Mouse (Mus musculus): ENCODE results near the gene Olfr686. TPM values are rescaled to one million over a fixed set of nuclear protein-coding genes. Genes with fewer than 3 reads are reported as not detected.

Olfr686 gene
- total RNA-seq (2023): not detected

DNA sequence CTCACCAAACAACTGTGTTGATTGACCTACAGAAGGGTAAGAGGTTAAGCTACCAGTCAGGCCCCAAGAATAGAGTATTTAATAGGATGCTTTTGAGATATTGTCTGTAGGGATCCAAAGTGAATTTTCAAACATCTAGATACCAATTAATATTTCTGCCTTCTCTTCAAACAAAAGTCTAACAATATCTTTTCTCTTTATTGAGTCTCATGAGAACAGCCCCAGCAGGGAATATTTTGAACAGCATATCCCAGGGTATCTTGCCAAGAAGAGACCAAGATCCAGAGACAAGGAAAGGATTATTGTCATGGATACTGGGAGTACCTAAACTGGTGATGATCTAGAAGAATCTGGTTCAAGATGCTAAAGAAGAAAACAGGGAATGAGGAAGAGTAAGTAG is at the start of gene Olfr686:
Gene Olfr686, minus strand, starts transcription at position 101 of the 400 bp plus-strand sequence.

DNA sequence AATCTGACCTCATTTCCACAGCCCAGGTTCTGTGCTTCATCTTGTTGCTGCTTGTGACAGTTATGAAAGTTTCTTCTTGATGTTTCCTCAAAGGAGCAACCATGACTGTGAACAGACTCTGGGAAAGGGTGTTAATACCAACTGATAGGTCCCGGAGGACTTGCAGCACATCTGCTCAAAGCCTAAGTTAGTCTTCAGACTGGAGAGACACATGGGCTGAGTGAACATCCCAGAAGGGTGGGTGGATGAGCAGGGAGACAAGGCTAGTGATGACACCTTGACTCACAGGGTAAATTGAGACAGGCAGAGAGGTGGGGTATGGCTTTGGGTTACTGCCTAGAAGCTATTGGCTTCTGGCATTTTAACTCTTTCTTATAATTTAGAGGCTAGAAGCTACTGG is 21.4 kb downstream of the Olfr686 start, which contains the start of gene Olfr685:
Gene Olfr685, minus strand, starts transcription at position 101 of the 400 bp plus-strand sequence.

DNA sequence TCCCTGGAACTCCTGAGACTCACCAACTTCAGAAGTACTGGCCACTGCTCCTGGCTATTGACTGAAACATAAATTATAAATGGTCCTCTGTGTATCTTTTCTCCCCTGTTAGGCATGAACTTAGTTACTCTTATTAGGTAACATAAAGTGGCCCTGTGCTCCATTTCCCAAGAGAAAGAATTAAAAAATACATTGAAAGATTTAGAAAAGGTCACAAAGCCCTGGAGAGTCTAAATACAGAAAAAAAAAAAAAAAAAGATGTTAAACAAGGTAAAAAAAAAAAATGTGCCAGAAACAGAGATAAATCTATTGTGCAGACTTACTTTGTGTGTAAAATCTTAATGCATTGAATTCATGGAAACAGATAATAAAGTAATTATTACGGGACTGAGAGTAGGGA is 43.7 kb downstream of the Olfr686 start, which contains the start of gene Olfr684:
Gene Olfr684, minus strand, starts transcription at position 101 of the 400 bp plus-strand sequence.

Other genes starting within 250 kb of the Olfr686 start
- not detected for gene Olfr670, start 244.9 kb downstream of the Olfr686 start, total RNA-seq (2023)
- not detected for gene Olfr671, start 228.4 kb downstream of the Olfr686 start, total RNA-seq (2023)
- gene Olfr672, start 205.5 kb downstream of the Olfr686 start, total RNA-seq (2023): not detected
- not detected for gene Olfr675, start 179.0 kb downstream of the Olfr686 start, total RNA-seq (2023)
- not detected for gene Olfr676, start 174.8 kb downstream of the Olfr686 start, total RNA-seq (2023)
- gene Olfr677, start 156.1 kb downstream of the Olfr686 start, total RNA-seq (2023): not detected
- not detected for gene Olfr678, start 143.0 kb downstream of the Olfr686 start, total RNA-seq (2023)
- gene Olfr679, start 126.3 kb downstream of the Olfr686 start, total RNA-seq (2023): not detected
- not detected for gene Olfr680-ps1, start 114.7 kb downstream of the Olfr686 start, total RNA-seq (2023)
- not detected for gene Olfr681, start 90.6 kb downstream of the Olfr686 start, total RNA-seq (2023)
- not detected for gene Olfr683, start 60.5 kb downstream of the Olfr686 start, total RNA-seq (2023)
- not detected for gene Olfr684, start 43.8 kb downstream of the Olfr686 start, total RNA-seq (2023)
- not detected for gene Olfr685, start 21.5 kb downstream of the Olfr686 start, total RNA-seq (2023)
- gene Olfr688, start 80.6 kb upstream of the Olfr686 start, total RNA-seq (2023): not detected
- gene Olfr689, start 103.7 kb upstream of the Olfr686 start, total RNA-seq (2023): not detected
- not detected for gene Olfr690, start 126.6 kb upstream of the Olfr686 start, total RNA-seq (2023)
- gene Olfr691, start 134.8 kb upstream of the Olfr686 start, total RNA-seq (2023): not detected
- gene Olfr692, start 160.7 kb upstream of the Olfr686 start, total RNA-seq (2023): not detected
- gene Gm5901, start 167.6 kb upstream of the Olfr686 start, total RNA-seq (2023): not detected
- gene Fam160a2, start 192.6 kb upstream of the Olfr686 start, total RNA-seq (2023): 10 to 100 TPM; 56.3 to 63.1 TPM
- gene Cnga4, start 197.1 kb upstream of the Olfr686 start, total RNA-seq (2023): not detected
- not detected for gene Cckbr, start 218.2 kb upstream of the Olfr686 start, total RNA-seq (2023)

Data from monocyte, adult 59 days (primary cell).